Mouse (Mus musculus) MEL (cell line): Measurements from ENCODE around the gene Sugp2. TPM values are rescaled to one million over a fixed set of nuclear protein-coding genes. Genes with fewer than 3 reads are reported as not detected.
A peak's percentile ranks its signal among the peaks of the same experiment; 100 is the strongest.

Experiments
- DNase-seq: peaks from one replicate; pipeline ENCODE4 v3.0.0; 2011; ENCODE audit warnings: low read depth, low spot score
- H3K27ac ChIP-seq: 2 replicates; pipeline ENCODE4 v1.5.1; 2012; ENCODE audit warnings: low read depth, mild to moderate bottlenecking, control low read depth, low read length, moderate library complexity; ENCODE audit not compliant: control insufficient read depth
- H3K27me3 ChIP-seq, 2 experiments: fragments of 150-350 bp in 1 of 2; sonication (generic) in 1 of 2; 2 replicates each; pipeline ENCODE4 v1.6.1; 2012; ENCODE audit warnings: low read length in 2 of 2, mild to moderate bottlenecking in 2 of 2, improper control_type of control experiment in 1 of 2, moderate library complexity in 1 of 2; ENCODE audit not compliant: insufficient read depth in 2 of 2, control insufficient read depth in 1 of 2
- H3K36me3 ChIP-seq, 2 experiments: 2 replicates each; pipeline ENCODE4 v1.6.1; 2012 to 2014; ENCODE audit warnings: low read length in 2 of 2, improper control_type of control experiment in 1 of 2, inconsistent platforms in 1 of 2, mild to moderate bottlenecking in 1 of 2; ENCODE audit not compliant: insufficient read depth in 2 of 2, control insufficient read depth in 1 of 2
- H3K4me1 ChIP-seq, 2 experiments: fragments of 150-350 bp in 1 of 2; sonication (generic) in 1 of 2; 2 replicates each; pipeline ENCODE4 v1.6.1; 2012; ENCODE audit warnings: low read length in 2 of 2, improper control_type of control experiment in 1 of 2, mild to moderate bottlenecking in 1 of 2; ENCODE audit not compliant: insufficient read depth in 2 of 2, control insufficient read depth in 1 of 2
- H3K4me3 ChIP-seq, 2 experiments: fragments of 150-350 bp in 1 of 2; sonication (generic) in 1 of 2; 2 replicates each; pipeline ENCODE4 v1.5.1; 2012; ENCODE audit warnings: low read depth in 2 of 2, low read length in 2 of 2, mild to moderate bottlenecking in 2 of 2, moderate library complexity in 2 of 2, control low read depth in 1 of 2, improper control_type of control experiment in 1 of 2; ENCODE audit not compliant: control insufficient read depth in 1 of 2, insufficient read depth in 1 of 2
- H3K79me2 ChIP-seq: 2 replicates; pipeline ENCODE4 v1.6.1; 2012; ENCODE audit warnings: mild to moderate bottlenecking, low read length, moderate library complexity; ENCODE audit not compliant: control insufficient read depth, poor library complexity, insufficient read depth
- H3K9ac ChIP-seq: 2 replicates; pipeline ENCODE4 v1.6.1; 2012; ENCODE audit warnings: low read depth, mild to moderate bottlenecking, control low read depth, low read length, moderate library complexity; ENCODE audit not compliant: control insufficient read depth, poor library complexity, severe bottlenecking
- H3K9me3 ChIP-seq: fragments of 150-350 bp; sonication (generic); replicated peaks from 2 replicates; pipeline ENCODE4 v1.6.1; 2012; ENCODE audit warnings: mild to moderate bottlenecking, low read length, improper control_type of control experiment, moderate library complexity; ENCODE audit not compliant: insufficient read depth
- CHD2 ChIP-seq: IDR thresholded peaks from 2 replicates; pipeline ENCODE4 v1.6.1; 2011; ENCODE audit warnings: low read length, improper control_type of control experiment
- E2F4 ChIP-seq: IDR thresholded peaks from 2 replicates; pipeline ENCODE4 v1.6.1; 2011; ENCODE audit warnings: low read depth, low read length, improper control_type of control experiment, borderline replicate concordance
- ELF1 ChIP-seq: IDR thresholded peaks from 2 replicates; pipeline ENCODE4 v1.6.1; 2014; ENCODE audit warnings: low read depth, mild to moderate bottlenecking, inconsistent platforms, low read length, improper control_type of control experiment, moderate library complexity
- EP300 ChIP-seq, 2 experiments: IDR thresholded peaks; 2 replicates each; pipeline ENCODE4 v1.6.1; 2011; ENCODE audit warnings: improper control_type of control experiment in 2 of 2, low read length in 2 of 2, low read depth in 1 of 2, mild to moderate bottlenecking in 1 of 2
- GABPA ChIP-seq: IDR thresholded peaks from 2 replicates; pipeline ENCODE4 v1.6.1; 2012; ENCODE audit warnings: low read depth, mild to moderate bottlenecking, inconsistent platforms, low read length, improper control_type of control experiment, moderate library complexity
- GATA1 ChIP-seq: IDR thresholded peaks from 2 replicates; pipeline ENCODE4 v1.6.1; 2011; ENCODE audit warnings: low read depth, low read length, improper control_type of control experiment
- HCFC1 ChIP-seq: IDR thresholded peaks from 2 replicates; pipeline ENCODE4 v1.6.1; 2012; ENCODE audit warnings: low read depth, mild to moderate bottlenecking, inconsistent platforms, low read length, improper control_type of control experiment, moderate library complexity
- MAFK ChIP-seq: IDR thresholded peaks from 2 replicates; pipeline ENCODE4 v1.6.1; 2011; ENCODE audit warnings: low read depth, mild to moderate bottlenecking, low read length, improper control_type of control experiment, borderline replicate concordance
- MAX ChIP-seq: IDR thresholded peaks from 2 replicates; pipeline ENCODE4 v1.6.1; 2011; ENCODE audit warnings: low read length, improper control_type of control experiment
- MAZ ChIP-seq: IDR thresholded peaks from 2 replicates; pipeline ENCODE4 v1.6.1; 2012; ENCODE audit warnings: low read depth, mild to moderate bottlenecking, inconsistent platforms, low read length, improper control_type of control experiment
- MXI1 ChIP-seq: IDR thresholded peaks from 2 replicates; pipeline ENCODE4 v1.6.1; 2011; ENCODE audit warnings: mild to moderate bottlenecking, low read depth, low read length, improper control_type of control experiment
- MYB ChIP-seq: IDR thresholded peaks from 2 replicates; pipeline ENCODE4 v1.6.1; 2011; ENCODE audit warnings: mild to moderate bottlenecking, low read depth, low read length, improper control_type of control experiment
- NRF1 ChIP-seq: IDR thresholded peaks from 2 replicates; pipeline ENCODE4 v1.6.1; 2014; ENCODE audit warnings: low read depth, mild to moderate bottlenecking, inconsistent platforms, low read length, improper control_type of control experiment, moderate library complexity; ENCODE audit not compliant: poor library complexity, insufficient read depth, severe bottlenecking
- POLR2A ChIP-seq, 2 experiments: IDR thresholded peaks; 2 replicates each; pipeline ENCODE4 v1.6.1; 2011 to 2012; ENCODE audit warnings: low read length in 2 of 2, mild to moderate bottlenecking in 2 of 2, control low read depth in 1 of 2, improper control_type of control experiment in 1 of 2, low read depth in 1 of 2, moderate library complexity in 1 of 2; ENCODE audit not compliant: control insufficient read depth in 1 of 2, insufficient read depth in 1 of 2, poor library complexity in 1 of 2
- POLR2AphosphoS2 ChIP-seq: IDR thresholded peaks from 2 replicates; pipeline ENCODE4 v1.6.1; 2011; ENCODE audit warnings: low read length, improper control_type of control experiment
- POLR2AphosphoS5 ChIP-seq: IDR thresholded peaks from 2 replicates; pipeline ENCODE4 v1.6.1; 2012; ENCODE audit warnings: low read depth, borderline replicate concordance, mild to moderate bottlenecking, inconsistent platforms, low read length, moderate library complexity, mixed read lengths
- RAD21 ChIP-seq: IDR thresholded peaks from 2 replicates; pipeline ENCODE4 v1.6.1; 2011; ENCODE audit warnings: mild to moderate bottlenecking, low read depth, low read length, improper control_type of control experiment
- SIN3A ChIP-seq: IDR thresholded peaks from 2 replicates; pipeline ENCODE4 v1.6.1; 2012; ENCODE audit warnings: low read length, improper control_type of control experiment, inconsistent platforms
- SMC3 ChIP-seq: IDR thresholded peaks from 2 replicates; pipeline ENCODE4 v1.6.1; 2011; ENCODE audit warnings: low read depth, low read length, improper control_type of control experiment
- UBTF ChIP-seq: IDR thresholded peaks from 2 replicates; pipeline ENCODE4 v1.6.1; 2012; ENCODE audit warnings: low read depth, mild to moderate bottlenecking, inconsistent platforms, low read length, improper control_type of control experiment, moderate library complexity, borderline replicate concordance; ENCODE audit not compliant: insufficient read depth
- USF2 ChIP-seq, 2 experiments: IDR thresholded peaks; 2 replicates each; pipeline ENCODE4 v1.6.1; 2011 to 2012; ENCODE audit warnings: improper control_type of control experiment in 2 of 2, low read length in 2 of 2, borderline replicate concordance in 1 of 2, inconsistent platforms in 1 of 2, low read depth in 1 of 2, mild to moderate bottlenecking in 1 of 2; ENCODE audit not compliant: insufficient read depth in 1 of 2
- ZC3H11A ChIP-seq: IDR thresholded peaks from 2 replicates; pipeline ENCODE4 v1.6.1; 2012; ENCODE audit warnings: low read depth, mild to moderate bottlenecking, inconsistent platforms, low read length, improper control_type of control experiment
- ZKSCAN1 ChIP-seq: IDR thresholded peaks from 2 replicates; pipeline ENCODE4 v1.6.1; 2012; ENCODE audit warnings: low read depth, mild to moderate bottlenecking, inconsistent platforms, low read length, improper control_type of control experiment, moderate library complexity
- polyA plus RNA-seq, 2 experiments: library from polyadenylated mRNA; stranded (reverse) in 1 of 2; unstranded in 1 of 2; fragments of >175 nt in 1 of 2; fragments of >200 nt in 1 of 2; gene quantifications; 2 replicates each; pipeline versions ENCODE4 v1.2.1 to v1.2.4; 2012; ENCODE audit warnings: low replicate concordance in 2 of 2, low read depth in 1 of 2; ENCODE audit not compliant: insufficient read length in 2 of 2, insufficient read depth in 1 of 2, missing spikeins in 1 of 2
- total RNA-seq: library from RNA; depleted of rRNA; stranded (reverse); fragments of 300-350 nt; gene quantifications from 2 replicates; pipeline ENCODE4 v1.2.3, GENCODE M21; 2012

Gene Sugp2
- total and polyA plus RNA-seq, 3 experiments, result 23.9 to 27.4 TPM; not detected in 1

DNA sequence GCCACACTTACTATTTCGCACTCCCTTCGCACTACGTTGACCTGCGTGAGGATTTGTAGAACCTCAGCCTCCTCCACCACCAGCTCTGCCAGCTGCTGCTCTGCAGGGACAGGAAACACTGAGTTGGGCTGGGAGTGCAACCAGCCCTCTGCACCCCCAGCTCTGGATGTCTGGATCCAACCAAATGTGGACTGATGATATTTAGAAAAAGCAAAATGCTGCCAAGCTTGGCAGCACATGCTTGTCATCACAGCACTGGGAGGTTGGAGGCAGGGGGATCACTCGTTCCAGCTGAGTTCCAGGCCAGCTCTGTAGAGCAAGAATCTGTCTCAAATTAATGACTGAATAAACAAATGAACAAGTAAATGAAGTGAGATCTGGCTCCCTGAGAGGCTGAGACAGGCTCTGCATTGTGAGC is 60.0 kb downstream of the Sugp2 start:
- H3K9me3 ChIP-seq, result no peaks in the 10 kb centered on the region
- no peaks in the 10 kb centered on the region for H3K4me1 ChIP-seq
- no peak overlapping the region for H3K9ac ChIP-seq
- no peak overlapping the region for H3K27ac ChIP-seq
- H3K79me2 ChIP-seq, result no peaks in the 10 kb centered on the region
- no peak for DNase-seq
- no peak for TF ChIP-seq E2F4
- TF ChIP-seq GABPA, result no peak
- no peak for TF ChIP-seq EP300 (IDR thresholded peaks at IDR 0.05; ENCODE audit: low read depth in 1 of 2, low read length in 2 of 2)
- no peak for TF ChIP-seq MAZ
- no peak for TF ChIP-seq USF2 (IDR thresholded peaks at IDR 0.05; ENCODE audit: borderline replicate concordance in 1 of 2, insufficient read depth in 1 of 2, low read depth in 1 of 2, low read length in 2 of 2)
- no peak for TF ChIP-seq ZKSCAN1
- TF ChIP-seq POLR2A (IDR thresholded peaks at IDR 0.05; ENCODE audit: control insufficient read depth in 1 of 2, insufficient read depth in 1 of 2, low read depth in 1 of 2, low read length in 2 of 2, poor library complexity in 1 of 2), result no peak
- TF ChIP-seq RAD21, result no peak
- TF ChIP-seq MAX, result no peak
- no peak for TF ChIP-seq MXI1
- TF ChIP-seq UBTF, result no peak
- TF ChIP-seq HCFC1, result no peak
- no peak for TF ChIP-seq SIN3A
- no peak for TF ChIP-seq SMC3
- TF ChIP-seq POLR2AphosphoS2, result no peak
- TF ChIP-seq POLR2AphosphoS5, result no peak
- no peak overlapping the region for H3K4me3 ChIP-seq
- no peaks in the 10 kb centered on the region for H3K27me3 ChIP-seq
- H3K36me3 ChIP-seq, result peaks cover 0 to 3% of the 10 kb centered on the region in 2 experiments; a peak in 2 of 4 replicates

DNA sequence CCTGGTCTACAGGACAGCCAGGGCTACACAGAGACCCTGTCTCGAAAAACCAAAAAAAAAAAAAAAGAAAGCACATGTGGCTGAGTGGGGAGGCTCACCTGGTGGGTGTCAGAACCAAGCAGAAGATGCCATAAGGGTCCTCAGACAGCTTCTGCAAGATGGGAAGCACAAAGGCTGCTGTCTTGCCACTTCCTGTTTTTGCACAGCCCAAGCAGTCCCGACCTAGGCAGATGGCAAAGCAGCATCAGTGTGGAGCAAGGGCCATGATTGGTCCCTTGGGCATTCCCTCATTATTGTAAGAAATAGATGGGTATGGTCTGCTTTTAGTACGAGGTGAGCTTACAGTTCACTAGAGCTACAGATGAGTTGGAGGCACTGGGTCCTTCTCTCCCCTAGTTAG is 66.9 kb downstream of the Sugp2 start:
- DNase-seq, result peak; percentile 66
- Histone ChIP-seq H3K9me3 (no peaks in the 10 kb centered on the region), H3K27ac (no peak overlapping the region), H3K36me3 (peaks cover 3 to 6% of the 10 kb centered on the region in 2 experiments), H3K4me1 (peaks cover 4 to 12% of the 10 kb centered on the region in 2 experiments), H3K79me2 (peaks cover 34% of the 10 kb centered on the region), H3K27me3 (no peaks in the 10 kb centered on the region), H3K9ac (no peak overlapping the region), H3K4me3 (no peak overlapping the region; a peak in 1 of 4 replicates)
- TF ChIP-seq GABPA, result no peak
- TF ChIP-seq SMC3, result no peak
- no peak for TF ChIP-seq MAFK
- no peak for TF ChIP-seq USF2 (IDR thresholded peaks at IDR 0.05; ENCODE audit: borderline replicate concordance in 1 of 2, insufficient read depth in 1 of 2, low read depth in 1 of 2, low read length in 2 of 2)
- 0 out of 2 replicates have a peak, but pooled peaks have one; percentile 36 for TF ChIP-seq MXI1
- TF ChIP-seq POLR2AphosphoS2, result no peak
- TF ChIP-seq ZC3H11A, result no peak
- TF ChIP-seq GATA1, result no peak
- no peak for TF ChIP-seq MYB
- no peak for TF ChIP-seq CHD2
- no peak for TF ChIP-seq NRF1
- TF ChIP-seq ELF1, result peak; percentile 56; the same call in 1 of the 2 replicates
